Mouse (Mus musculus) cortical plate, adult 2 months (tissue): Measurements from ENCODE around the gene Mtln.

Experiments used
- CTCF ChIP-seq: fragments of 200-500 bp; IDR thresholded peaks from 2 replicates; pipeline ENCODE4 v1.5.1; 2011; ENCODE audit warnings: mild to moderate bottlenecking, control low read depth, low read length; ENCODE audit not compliant: insufficient read depth; ENCODE audit errors: extremely low read depth
- POLR2A ChIP-seq: fragments of 200-500 bp; IDR thresholded peaks from 2 replicates; pipeline ENCODE4 v1.6.1; 2011; ENCODE audit warnings: mild to moderate bottlenecking, low read length, control low read depth; ENCODE audit not compliant: insufficient read depth; ENCODE audit errors: extremely low read depth

DNA sequence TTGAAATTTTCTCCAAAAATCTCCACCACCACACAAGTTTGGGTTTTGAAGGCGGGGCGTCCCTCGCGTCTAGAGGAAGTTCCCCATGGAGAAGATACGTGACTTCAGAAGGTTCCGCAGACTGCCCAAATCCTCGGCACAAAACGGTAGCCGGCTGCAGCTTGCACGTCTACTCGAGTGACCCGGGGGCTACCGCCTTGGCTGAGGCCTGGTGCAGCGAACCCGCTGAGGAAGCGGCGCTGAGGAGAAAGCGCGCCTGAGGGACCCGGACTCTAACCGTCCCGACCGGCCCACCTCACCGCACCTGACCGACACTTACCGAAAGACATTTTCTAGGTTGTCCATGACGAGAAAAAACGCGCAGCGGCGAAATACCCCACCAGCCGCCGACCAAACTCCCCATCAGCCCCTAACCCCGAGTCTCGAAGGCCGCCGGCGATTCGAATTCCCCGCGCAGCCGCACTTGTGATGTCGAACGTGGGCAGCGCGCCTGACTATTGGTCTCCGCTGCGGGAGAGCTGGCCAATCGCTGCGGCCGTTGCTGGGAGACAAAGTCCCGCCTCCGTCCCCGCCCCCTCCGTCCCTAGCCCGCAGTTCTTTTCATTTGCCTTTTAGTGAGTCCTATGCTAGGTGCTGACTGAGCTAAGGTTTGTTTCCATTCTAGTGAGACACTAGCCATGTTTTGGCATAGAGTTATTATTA, 39.3 kb upstream of the Mtln start, which contains the start of gene Bub1:
- no peak for TF ChIP-seq CTCF
- TF ChIP-seq POLR2A: no peak
